In genomic region chr9:44454891-44455220, GRCm38 (mm10) we compare ENCODE assay signal across 8 mouse cellular contexts. TPM values are rescaled to one million over a fixed set of nuclear protein-coding genes. Genes with fewer than 3 reads are reported as not detected.
DNase-seq lines count a peak whose midpoint lies in the region; ATAC-seq and TF ChIP-seq lines count a peak whose summit lies in the region.
"Had no signal": no experiment of that assay in that cellular context is flagged by ENCODE, and none has a peak within 500 bp of the region (broad histone marks: within the 10 kb centered on the region; RNA-seq: fewer than 3 reads in every experiment).

Gene Upk2 (minus strand): TSS chr9:44454976.

- DNase-seq in layer of hippocampus, adult 2 months (ENCODE audit: low spot score in 2 of 2): no peak
- DNase-seq in layer of hippocampus, postnatal 25 days (ENCODE audit: extremely low spot score in 1 of 2, low spot score in 1 of 2): no peak
- peak; percentile 72 for DNase-seq in R1 (ENCODE audit: low read depth, low spot score)
- DNase-seq in layer of hippocampus, postnatal 36 days: no peak
- DNase-seq in thymus, postnatal 25 days: no peak

- H3K4me2 ChIP-seq in forebrain, embryonic 12.5 days: no peak within 1 kb of the TSS; the same call in 1 of the 2 replicates
- no peak within 1 kb of the TSS for H3K4me2 ChIP-seq in midbrain, embryonic 13.5 days (replicated peaks)

- H3K4me3 ChIP-seq in layer of hippocampus, adult 2 months: no peak within 1 kb of the TSS
- H3K4me3 ChIP-seq in forebrain, embryonic 12.5 days (replicated peaks): no peak within 1 kb of the TSS
- no peak within 1 kb of the TSS for H3K4me3 ChIP-seq in midbrain, embryonic 13.5 days (replicated peaks)

- no peaks in the 10 kb centered on the region for H3K36me3 ChIP-seq in forebrain, embryonic 12.5 days (replicated peaks)
- H3K36me3 ChIP-seq in midbrain, embryonic 13.5 days: no peaks in the 10 kb centered on the region

- peak within 1 kb of the TSS; percentile 12; the same call in 1 of the 2 replicates for H3K9ac ChIP-seq in forebrain, embryonic 12.5 days
- H3K9ac ChIP-seq in midbrain, embryonic 13.5 days (replicated peaks): 0 out of 2 replicates have a peak within 1 kb of the TSS, but pooled peaks have one; percentile 1

- peaks cover 27% of the 10 kb centered on the region; the same call in 1 of the 2 replicates for H3K27me3 ChIP-seq in forebrain, embryonic 12.5 days
- peaks cover 16% of the 10 kb centered on the region for H3K27me3 ChIP-seq in midbrain, embryonic 13.5 days

- peak; percentile 67 for TF ChIP-seq CTCF in layer of hippocampus, adult 2 months (conservative IDR thresholded peaks at IDR 0.05)

- peaks cover 39% of the 10 kb centered on the region for H3K4me1 ChIP-seq in forebrain, embryonic 12.5 days
- peaks cover 42% of the 10 kb centered on the region for H3K4me1 ChIP-seq in midbrain, embryonic 13.5 days (replicated peaks)

- WGBS in forebrain, embryonic 12.5 days: 23% methylated on average over 4 of the region's 4 CpGs
- 23% methylated on average over 4 of the region's 4 CpGs for WGBS in midbrain, embryonic 13.5 days

- no peak for ATAC-seq in forebrain, embryonic 12.5 days (ENCODE audit: low FRiP score)
- no peak for ATAC-seq in midbrain, embryonic 13.5 days

- H3K27ac ChIP-seq in layer of hippocampus, adult 2 months: no peak within 1 kb of the TSS
- H3K27ac ChIP-seq in forebrain, embryonic 12.5 days: peak within 1 kb of the TSS; percentile 20; the same call in 1 of the 2 replicates
- H3K27ac ChIP-seq in midbrain, embryonic 13.5 days: peak within 1 kb of the TSS; percentile 96

- H3K9me3 ChIP-seq in forebrain, embryonic 12.5 days: no peaks in the 10 kb centered on the region
- H3K9me3 ChIP-seq in midbrain, embryonic 13.5 days: no peaks in the 10 kb centered on the region

RNA-seq across cellular contexts. Expression of gene Upk2, which starts in this region (rescaled TPM):
- total RNA-seq in layer of hippocampus, adult 2 months (2021): not detected
- total RNA-seq in layer of hippocampus, postnatal 25 days (2021): not detected
- polyA plus RNA-seq in forebrain, embryonic 12.5 days (2016; fragmentation: Nextera tagmentation; extraction: Ambion mirVana): 0.29 TPM in 1 of 2 replicates, not detected in the other
- not detected in 2 replicates for polyA plus RNA-seq in midbrain, embryonic 13.5 days (2015; fragmentation: Nextera tagmentation; extraction: Ambion mirVana)
- not detected for total RNA-seq in layer of hippocampus, postnatal 36 days (2021)
- polyA plus RNA-seq: neural tube, embryonic 14.5 days had no signal
